Mouse (Mus musculus) heart, embryonic 11.5 days (tissue): ENCODE data around the gene Opn4. TPM values are rescaled to one million over a fixed set of nuclear protein-coding genes. Genes with fewer than 3 reads are reported as not detected.

Experiments
- ATAC-seq: fragments of 200-750 bp; cut with Nextera tagmentation; replicated peaks from 2 replicates; pipeline ENCODE4 v1.8.0; 2017; ENCODE audit warnings: moderate library complexity; ENCODE audit not compliant: insufficient number of reproducible peaks, low FRiP score, low TSS enrichment
- H3K27ac ChIP-seq: fragments of 300-500 bp; sonication (generic); 2 replicates; pipeline ENCODE4 v1.5.1; 2014; ENCODE audit warnings: mild to moderate bottlenecking, low read depth, low read length
- H3K27me3 ChIP-seq: fragments of 300-500 bp; sonication (generic); 2 replicates; pipeline ENCODE4 v1.6.1; 2014; ENCODE audit warnings: mild to moderate bottlenecking, low read length, mixed read lengths; ENCODE audit not compliant: control insufficient read depth, insufficient read depth
- H3K36me3 ChIP-seq: fragments of 300-500 bp; sonication (generic); 2 replicates; pipeline ENCODE4 v1.6.1; 2014; ENCODE audit warnings: mild to moderate bottlenecking, low read length, moderate library complexity, mixed read lengths; ENCODE audit not compliant: control insufficient read depth, insufficient read depth
- H3K4me1 ChIP-seq: fragments of 300-500 bp; sonication (generic); 2 replicates; pipeline ENCODE4 v1.6.1; 2014; ENCODE audit warnings: low read length; ENCODE audit not compliant: control insufficient read depth, insufficient read depth
- H3K4me2 ChIP-seq: fragments of 300-500 bp; sonication (generic); 2 replicates; pipeline ENCODE4 v1.6.1; 2014; ENCODE audit warnings: mild to moderate bottlenecking, moderate library complexity
- H3K4me3 ChIP-seq: fragments of 300-500 bp; sonication (generic); 2 replicates; pipeline ENCODE4 v1.5.1; 2014; ENCODE audit warnings: low read depth, low read length
- H3K9ac ChIP-seq: fragments of 300-500 bp; sonication (generic); 2 replicates; pipeline ENCODE4 v1.6.1; 2014; ENCODE audit warnings: mild to moderate bottlenecking, low read depth, low read length, moderate library complexity
- H3K9me3 ChIP-seq: fragments of 300-500 bp; sonication (generic); replicated peaks from 2 replicates; pipeline ENCODE4 v1.6.1; 2016; ENCODE audit warnings: low read length; ENCODE audit not compliant: control insufficient read depth
- WGBS: fragments of 180-500 bp; shearing (Covaris S2); extraction: QIAGEN DNeasy Blood & Tissue Kit; methylation state at CpG from one replicate; pipeline ENCODE4 v1.1.7; 2014; ENCODE audit not compliant: insufficient replicate concordance; 5-methylcytosine and 5-hydroxymethylcytosine counted together
- polyA plus RNA-seq: library from polyadenylated mRNA; unstranded; fragments of >200 nt; fragmentation: Nextera tagmentation; extraction: Ambion mirVana; gene quantifications from 2 replicates; pipeline ENCODE4 v1.2.1, GENCODE M21; 2014

Opn4 gene
- polyA plus RNA-seq, 1 experiment from 2014 or later: 4.2 TPM

- Histone ChIP-seq H3K9me3 (no peaks in the 10 kb centered on the region), H3K27me3 (no peaks in the 10 kb centered on the region), H3K27ac (no peak overlapping the region), H3K4me2 (no peak overlapping the region), H3K4me1 (peaks cover 66% of the 10 kb centered on the region), H3K9ac (no peak overlapping the region), H3K36me3 (peaks cover 11% of the 10 kb centered on the region), H3K4me3 (no peak overlapping the region)
- no peak for ATAC-seq
- 76% methylated on average over 4 of the region's 4 CpGs for WGBS
These were observed 29.0 kb downstream of the Opn4 start for GRCm38 (mm10) chr14:34570903-34571302.

GRCm38 (mm10) chr14:34570294-34570693 lies 29.6 kb downstream of the Opn4 start:
- Histone ChIP-seq H3K27ac (peak overlapping the region; percentile 54; the same call in 1 of the 2 replicates), H3K9me3 (no peaks in the 10 kb centered on the region), H3K4me3 (no peak overlapping the region), H3K4me1 (peaks cover 68% of the 10 kb centered on the region), H3K4me2 (peak overlapping the region; percentile 54), H3K9ac (0 out of 2 replicates have a peak overlapping the region, but pooled peaks have one; percentile 56), H3K27me3 (no peaks in the 10 kb centered on the region), H3K36me3 (peaks cover 7% of the 10 kb centered on the region)
- peak; percentile 25; the same call in 1 of the 2 replicates for ATAC-seq
- 2% methylated on average over 6 of the region's 6 CpGs for WGBS

- 19% methylated on average over 27 of the region's 27 CpGs for WGBS
- H3K27ac ChIP-seq: peak overlapping the region; percentile 54
- H3K4me1 ChIP-seq: peaks cover 74% of the 10 kb centered on the region
- no peak for ATAC-seq
- peak overlapping the region; percentile 18; the same call in 1 of the 2 replicates for H3K4me3 ChIP-seq
- no peaks in the 10 kb centered on the region for H3K9me3 ChIP-seq
- no peaks in the 10 kb centered on the region for H3K27me3 ChIP-seq
- H3K4me2 ChIP-seq: peak overlapping the region; percentile 54
- peak overlapping the region; percentile 56 for H3K9ac ChIP-seq
- H3K36me3 ChIP-seq: peaks cover 2% of the 10 kb centered on the region
These were observed 30.3 kb downstream of the Opn4 start for GRCm38 (mm10) chr14:34569534-34570194.

GRCm38 (mm10) chr14:34568626-34569025 lies 31.3 kb downstream of the Opn4 start:
- H3K27me3 ChIP-seq: no peaks in the 10 kb centered on the region
- peak overlapping the region; percentile 32 for H3K27ac ChIP-seq
- peaks cover 2% of the 10 kb centered on the region; the same call in 1 of the 2 replicates for H3K36me3 ChIP-seq
- no peak overlapping the region for H3K4me2 ChIP-seq
- peaks cover 70% of the 10 kb centered on the region for H3K4me1 ChIP-seq
- no peak for ATAC-seq
- no peak overlapping the region for H3K4me3 ChIP-seq
- WGBS: 59% methylated on average over 4 of the region's 4 CpGs
- H3K9ac ChIP-seq: 0 out of 2 replicates have a peak overlapping the region, but pooled peaks have one; percentile 56
- no peaks in the 10 kb centered on the region for H3K9me3 ChIP-seq

- peaks cover 2% of the 10 kb centered on the region; the same call in 1 of the 2 replicates for H3K36me3 ChIP-seq
- H3K27ac ChIP-seq: no peak overlapping the region
- H3K4me1 ChIP-seq: peaks cover 66% of the 10 kb centered on the region
- H3K4me3 ChIP-seq: no peak overlapping the region
- no peaks in the 10 kb centered on the region for H3K9me3 ChIP-seq
- no peak overlapping the region for H3K9ac ChIP-seq
- WGBS: 34% methylated on average over 5 of the region's 5 CpGs
- no peaks in the 10 kb centered on the region for H3K27me3 ChIP-seq
- no peak overlapping the region for H3K4me2 ChIP-seq
- no peak for ATAC-seq
These were observed 32.2 kb downstream of the Opn4 start for GRCm38 (mm10) chr14:34567697-34568096.

- Histone ChIP-seq H3K4me1 (peaks cover 68% of the 10 kb centered on the region), H3K27ac (peak overlapping the region; percentile 12; the same call in 1 of the 2 replicates), H3K27me3 (no peaks in the 10 kb centered on the region), H3K4me3 (no peak overlapping the region), H3K36me3 (peaks cover 2% of the 10 kb centered on the region; the same call in 1 of the 2 replicates), H3K9ac (no peak overlapping the region), H3K4me2 (no peak overlapping the region), H3K9me3 (no peaks in the 10 kb centered on the region)
- no peak for ATAC-seq
- 84% methylated on average over 7 of the region's 7 CpGs for WGBS
These were observed 33.4 kb downstream of the Opn4 start for GRCm38 (mm10) chr14:34566530-34566929.

- 65% methylated on average over 17 of the region's 17 CpGs for WGBS
- Histone ChIP-seq H3K4me1 (peaks cover 64% of the 10 kb centered on the region), H3K27me3 (no peaks in the 10 kb centered on the region), H3K4me2 (no peak overlapping the region), H3K9ac (0 out of 2 replicates have a peak overlapping the region, but pooled peaks have one; percentile 39), H3K36me3 (peaks cover 2% of the 10 kb centered on the region; the same call in 1 of the 2 replicates), H3K27ac (0 out of 2 replicates have a peak overlapping the region, but pooled peaks have one; percentile 41), H3K9me3 (no peaks in the 10 kb centered on the region), H3K4me3 (no peak overlapping the region)
- no peak for ATAC-seq
These were observed 34.2 kb downstream of the Opn4 start for GRCm38 (mm10) chr14:34565711-34566110.

- Histone ChIP-seq H3K9ac (no peak overlapping the region), H3K4me3 (no peak overlapping the region), H3K36me3 (peaks cover 8% of the 10 kb centered on the region; the same call in 1 of the 2 replicates), H3K4me2 (no peak overlapping the region), H3K27me3 (no peaks in the 10 kb centered on the region), H3K27ac (no peak overlapping the region), H3K9me3 (no peaks in the 10 kb centered on the region), H3K4me1 (peaks cover 61% of the 10 kb centered on the region)
- ATAC-seq: no peak
- 45% methylated on average over 5 of the region's 5 CpGs for WGBS
These were observed 35.3 kb downstream of the Opn4 start for GRCm38 (mm10) chr14:34564646-34565045.
